Comparison of ENCODE assay signal across 21 mouse cellular contexts in genomic region chr2:167424040-167424439, GRCm38 (mm10). TPM values are rescaled to one million over a fixed set of nuclear protein-coding genes. Genes with fewer than 3 reads are reported as not detected.
A peak's percentile ranks its signal among the peaks of the same experiment; 100 is the strongest.
DNase-seq lines count a peak whose midpoint lies in the region; ATAC-seq and TF ChIP-seq lines count a peak whose summit lies in the region.
"Had no signal": no experiment of that assay in that cellular context is flagged by ENCODE, and none has a peak within 500 bp of the region (broad histone marks: within the 10 kb centered on the region; RNA-seq: fewer than 3 reads in every experiment).

No protein-coding gene starts in this region.

- no peak overlapping the region for H3K4me2 ChIP-seq in hindbrain, embryonic 13.5 days
- H3K4me2 ChIP-seq in hindbrain, embryonic 12.5 days (replicated peaks) = no peak overlapping the region
- peak overlapping the region; percentile 19 for H3K4me2 ChIP-seq in liver, embryonic 15.5 days
- no peak overlapping the region for H3K4me2 ChIP-seq in neural tube, embryonic 15.5 days
- H3K4me2 ChIP-seq: hindbrain, embryonic 14.5 days; limb, embryonic 15.5 days; midbrain, embryonic 12.5 days; neural tube, embryonic 13.5 days had no signal

- no peaks in the 10 kb centered on the region for H3K27me3 ChIP-seq in hindbrain, embryonic 13.5 days
- H3K27me3 ChIP-seq in hindbrain, embryonic 12.5 days = no peaks in the 10 kb centered on the region
- no peaks in the 10 kb centered on the region for H3K27me3 ChIP-seq in ES-Bruce4 (ENCODE audit: control insufficient read depth, insufficient read depth, low read length, poor library complexity, severe bottlenecking)
- H3K27me3 ChIP-seq in liver, embryonic 15.5 days = no peaks in the 10 kb centered on the region
- H3K27me3 ChIP-seq in neural tube, embryonic 15.5 days (replicated peaks) = no peaks in the 10 kb centered on the region
- H3K27me3 ChIP-seq: limb, embryonic 15.5 days; midbrain, embryonic 12.5 days; neural tube, embryonic 13.5 days had no signal

- TF ChIP-seq CTCF in ES-Bruce4 (IDR thresholded peaks at IDR 0.05; ENCODE audit: low read depth, low read length) = peak; percentile 28

- peak; percentile 66 for DNase-seq in ZHBTc4 (ENCODE audit: low read depth, low spot score)
- DNase-seq in left cerebral cortex, adult 11 months (ENCODE audit: low spot score) = no peak
- no peak for DNase-seq in embryo, embryonic 9.5 days (ENCODE audit: extremely low spot score)
- DNase-seq: adrenal gland, postnatal 14 days; B cell, adult 2 months; cerebellum, adult 18-20 months; gastrocnemius, postnatal 25 days; heart, postnatal 10 days; kidney, adult 18-20 months; kidney, postnatal 4 days; lung, postnatal 4 days; thymus, adult 18-20 months had no signal

- peaks cover 48% of the 10 kb centered on the region for H3K36me3 ChIP-seq in hindbrain, embryonic 13.5 days
- H3K36me3 ChIP-seq in hindbrain, embryonic 12.5 days = peaks cover 48% of the 10 kb centered on the region
- H3K36me3 ChIP-seq in ES-Bruce4 (ENCODE audit: control insufficient read depth, insufficient read depth, low read length, poor library complexity, severe bottlenecking) = peaks cover 39% of the 10 kb centered on the region
- peaks cover 56% of the 10 kb centered on the region for H3K36me3 ChIP-seq in liver, embryonic 15.5 days (replicated peaks)
- H3K36me3 ChIP-seq in neural tube, embryonic 15.5 days = peaks cover 42% of the 10 kb centered on the region

- peaks cover 25% of the 10 kb centered on the region for H3K4me1 ChIP-seq in hindbrain, embryonic 13.5 days (replicated peaks)
- H3K4me1 ChIP-seq in hindbrain, embryonic 12.5 days = peaks cover 19% of the 10 kb centered on the region
- peaks cover 1% of the 10 kb centered on the region for H3K4me1 ChIP-seq in ES-Bruce4 (ENCODE audit: control insufficient read depth, insufficient read depth, low read length)
- H3K4me1 ChIP-seq in liver, embryonic 15.5 days (replicated peaks) = peaks cover 78% of the 10 kb centered on the region
- H3K4me1 ChIP-seq in neural tube, embryonic 15.5 days = peaks cover 21% of the 10 kb centered on the region

- no peak overlapping the region for H3K4me3 ChIP-seq in hindbrain, embryonic 13.5 days
- no peak overlapping the region for H3K4me3 ChIP-seq in hindbrain, embryonic 12.5 days
- H3K4me3 ChIP-seq in ES-Bruce4 (ENCODE audit: low read depth, low read length) = peak overlapping the region; percentile 10; the same call in 1 of the 2 replicates
- H3K4me3 ChIP-seq in liver, embryonic 15.5 days (replicated peaks) = 0 out of 2 replicates have a peak overlapping the region, but pooled peaks have one; percentile 6
- no peak overlapping the region for H3K4me3 ChIP-seq in neural tube, embryonic 15.5 days (replicated peaks)
- H3K4me3 ChIP-seq: limb, embryonic 15.5 days; midbrain, embryonic 12.5 days; neural tube, embryonic 13.5 days had no signal

- TF ChIP-seq EP300 in ES-Bruce4 (IDR thresholded peaks at IDR 0.05; ENCODE audit: insufficient read depth, low read depth, low read length) = peak; percentile 58; the same call in 1 of the 2 replicates

- H3K9me3 ChIP-seq in hindbrain, embryonic 13.5 days = no peaks in the 10 kb centered on the region; the same call in 1 of the 2 replicates
- no peaks in the 10 kb centered on the region for H3K9me3 ChIP-seq in hindbrain, embryonic 12.5 days (replicated peaks)
- no peaks in the 10 kb centered on the region for H3K9me3 ChIP-seq in ES-Bruce4 (replicated peaks; ENCODE audit: control insufficient read depth, insufficient read depth, low read length, poor library complexity, severe bottlenecking)
- H3K9me3 ChIP-seq in liver, embryonic 15.5 days (replicated peaks) = no peaks in the 10 kb centered on the region
- H3K9me3 ChIP-seq in neural tube, embryonic 15.5 days (replicated peaks) = no peaks in the 10 kb centered on the region
- H3K9me3 ChIP-seq: limb, embryonic 15.5 days; neural tube, embryonic 13.5 days had no signal

- no peak for TF ChIP-seq POLR2A in ES-Bruce4 (IDR thresholded peaks at IDR 0.05; ENCODE audit: insufficient read depth, low read length)

- H3K9ac ChIP-seq in hindbrain, embryonic 13.5 days = 0 out of 2 replicates have a peak overlapping the region, but pooled peaks have one; percentile 96
- no peak overlapping the region for H3K9ac ChIP-seq in hindbrain, embryonic 12.5 days
- peak overlapping the region; percentile 4; the same call in 1 of the 2 replicates for H3K9ac ChIP-seq in ES-Bruce4 (ENCODE audit: low read depth, poor library complexity, severe bottlenecking)
- H3K9ac ChIP-seq in liver, embryonic 15.5 days = 0 out of 2 replicates have a peak overlapping the region, but pooled peaks have one; percentile 97
- no peak overlapping the region for H3K9ac ChIP-seq in neural tube, embryonic 15.5 days (replicated peaks)
- H3K9ac ChIP-seq: hindbrain, embryonic 14.5 days; limb, embryonic 15.5 days; midbrain, embryonic 12.5 days had no signal

- 79% methylated on average over 9 of the region's 9 CpGs for WGBS in hindbrain, embryonic 13.5 days
- WGBS in hindbrain, embryonic 12.5 days = 78% methylated on average over 9 of the region's 9 CpGs
- 62% methylated on average over 9 of the region's 9 CpGs for WGBS in liver, embryonic 15.5 days (ENCODE audit: insufficient replicate concordance)
- 84% methylated on average over 9 of the region's 9 CpGs for WGBS in neural tube, embryonic 15.5 days

- ATAC-seq in hindbrain, embryonic 13.5 days (ENCODE audit: low FRiP score) = no peak
- no peak for ATAC-seq in hindbrain, embryonic 12.5 days (ENCODE audit: low FRiP score)
- ATAC-seq in liver, embryonic 15.5 days (ENCODE audit: insufficient read depth) = no peak
- ATAC-seq in neural tube, embryonic 15.5 days (ENCODE audit: low FRiP score) = no peak

- no peak overlapping the region for H3K27ac ChIP-seq in hindbrain, embryonic 13.5 days
- H3K27ac ChIP-seq in hindbrain, embryonic 12.5 days = no peak overlapping the region
- peak overlapping the region; percentile 96 for H3K27ac ChIP-seq in ES-Bruce4 (ENCODE audit: insufficient read depth, low read length)
- H3K27ac ChIP-seq in liver, embryonic 15.5 days (replicated peaks) = peak overlapping the region; percentile 97
- no peak overlapping the region for H3K27ac ChIP-seq in neural tube, embryonic 15.5 days (replicated peaks)
- H3K27ac ChIP-seq: hindbrain, embryonic 14.5 days; limb, embryonic 15.5 days; neural tube, embryonic 13.5 days had no signal

RNA-seq across cellular contexts. Expression of gene Slc9a8, which starts 2.5 kb away (rescaled TPM):
- 21.2 and 22.7 TPM in 2 replicates for polyA plus RNA-seq in hindbrain, embryonic 13.5 days (2015; fragmentation: Nextera tagmentation; extraction: Ambion mirVana)
- 24.2 and 24.3 TPM in 2 replicates for polyA plus RNA-seq in hindbrain, embryonic 12.5 days (2016; fragmentation: Nextera tagmentation; extraction: Ambion mirVana)
- polyA plus RNA-seq in ES-Bruce4 (2011; ENCODE audit: insufficient read depth, insufficient read length, low read depth, missing spikeins) = 44.8 and 49.1 TPM in 2 replicates
- polyA plus RNA-seq in liver, embryonic 15.5 days (2015; fragmentation: Nextera tagmentation; extraction: Ambion mirVana) = 12.7 and 15.2 TPM in 2 replicates
- polyA plus RNA-seq in neural tube, embryonic 15.5 days (2015; fragmentation: Nextera tagmentation; extraction: Ambion mirVana) = 21.2 and 22.1 TPM in 2 replicates

Comparison
In these comparisons a context has a peak if more than half of its experiments do, and no peak if none do; other contexts are left out.
1. H3K9ac ChIP-seq: peak in hindbrain, embryonic 13.5 days (single experiment), ES-Bruce4 (single experiment) and liver, embryonic 15.5 days (single experiment); none in hindbrain, embryonic 12.5 days (single experiment) and neural tube, embryonic 15.5 days (single experiment).
2. H3K27ac ChIP-seq: peak in ES-Bruce4 (single experiment) and liver, embryonic 15.5 days (single experiment); none in hindbrain, embryonic 13.5 days (single experiment), hindbrain, embryonic 12.5 days (single experiment) and neural tube, embryonic 15.5 days (single experiment).
3. H3K4me3 ChIP-seq: peak in ES-Bruce4 (single experiment) and liver, embryonic 15.5 days (single experiment); none in hindbrain, embryonic 13.5 days (single experiment), hindbrain, embryonic 12.5 days (single experiment) and neural tube, embryonic 15.5 days (single experiment).